Mouse (Mus musculus) megakaryocyte, adult 5-6 weeks (primary cell): ENCODE results near the gene Ivns1abp. TPM values are rescaled to one million over a fixed set of nuclear protein-coding genes. Genes with fewer than 3 reads are reported as not detected.
A peak's percentile ranks its signal among the peaks of the same experiment; 100 is the strongest.
"Not testable (repeated sequence)": the region's sequence is repeated elsewhere in the genome, so short reads cannot be mapped to it uniquely, and the experiment has no call there.

Source experiments
- ATAC-seq: 2 replicates; pipeline ENCODE4 v1.8.0; 2016; ENCODE audit warnings: mild to moderate bottlenecking, inconsistent platforms; ENCODE audit not compliant: poor library complexity, severe bottlenecking
- total RNA-seq, 2 experiments: library from RNA; stranded (forward) in 1 of 2; stranded (reverse) in 1 of 2; fragments of 153-499, 151-499 nt in 1 of 2; fragments of 221-1000, 200-1000 nt in 1 of 2; gene quantifications; 2 replicates each; pipeline versions ENCODE4 v1.2.3 to v1.2.4; 2015 to 2017

Gene Ivns1abp
- total RNA-seq (2015): 108 and 109 TPM in 2 replicates
- total RNA-seq (2017): 133 and 136 TPM in 2 replicates

GRCm38 (mm10) chr1:151344283-151345108, at the start of gene Ivns1abp:
Ivns1abp (plus strand) TSS chr1:151344477.
- ATAC-seq: peak; percentile 75

DNA sequence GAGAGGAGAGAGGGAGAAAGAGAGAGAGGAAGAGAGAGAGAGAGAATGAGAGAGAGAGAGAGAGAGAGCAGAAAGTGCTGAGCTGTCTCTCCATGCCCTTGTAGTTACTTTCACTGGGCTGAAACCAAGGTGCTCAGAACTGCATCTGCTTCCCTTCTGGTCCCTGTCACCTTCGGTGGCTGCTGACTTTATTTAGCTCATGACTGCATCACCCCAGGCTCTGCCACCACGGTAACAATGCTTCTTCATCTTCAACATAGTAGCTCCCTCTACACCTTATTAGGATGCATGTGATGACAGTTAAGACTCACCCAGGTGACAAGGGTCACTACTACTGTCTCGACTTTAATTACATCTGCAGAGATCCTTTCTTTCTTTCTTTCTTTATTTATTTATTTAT, 48.8 kb upstream of the Ivns1abp start:
- no peak for ATAC-seq

- ATAC-seq: no peak
These were observed 47.7 kb upstream of the Ivns1abp start for GRCm38 (mm10) chr1:151296621-151297020.

DNA sequence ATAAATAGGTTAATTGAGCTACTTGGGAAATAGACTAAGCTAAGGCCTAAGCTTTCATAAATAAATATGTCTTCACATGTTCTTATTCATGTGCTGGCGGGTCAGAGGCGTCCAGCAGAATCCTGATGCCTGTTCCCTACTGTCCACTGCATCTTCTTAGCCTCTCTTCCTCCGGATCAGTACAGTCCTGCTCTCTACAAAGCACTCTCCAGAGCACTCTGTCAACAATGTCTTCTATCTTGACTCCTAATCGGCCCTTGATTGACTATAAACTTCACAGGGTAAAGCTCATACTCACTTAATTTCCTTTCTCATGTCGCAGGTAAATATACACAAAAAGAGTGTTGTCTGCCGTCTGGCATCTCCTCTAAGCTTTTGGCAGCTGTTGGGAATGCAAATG, 47.3 kb upstream of the Ivns1abp start:
- no peak for ATAC-seq

- ATAC-seq: no peak
These were observed 46.7 kb upstream of the Ivns1abp start for GRCm38 (mm10) chr1:151297596-151297995.

DNA sequence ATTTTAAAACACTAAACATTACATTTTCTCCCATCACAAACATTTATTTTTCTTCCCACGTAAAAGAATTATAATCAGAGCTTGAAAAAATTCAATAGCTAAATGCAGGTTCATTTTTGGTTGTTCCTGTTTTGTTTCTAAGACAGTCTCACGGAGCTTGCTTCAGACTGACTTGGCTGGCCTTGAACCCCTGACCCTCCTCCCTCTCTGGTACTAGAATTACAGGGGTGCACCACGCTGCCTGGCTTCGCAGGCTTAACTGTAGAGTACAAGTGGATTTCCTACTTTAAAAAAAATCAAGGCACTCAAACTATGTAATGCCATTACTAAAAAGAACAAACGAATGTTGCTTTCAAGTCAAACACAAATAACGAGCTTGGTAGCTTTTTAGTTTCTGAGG, 42.8 kb upstream of the Ivns1abp start:
- no peak for ATAC-seq

DNA sequence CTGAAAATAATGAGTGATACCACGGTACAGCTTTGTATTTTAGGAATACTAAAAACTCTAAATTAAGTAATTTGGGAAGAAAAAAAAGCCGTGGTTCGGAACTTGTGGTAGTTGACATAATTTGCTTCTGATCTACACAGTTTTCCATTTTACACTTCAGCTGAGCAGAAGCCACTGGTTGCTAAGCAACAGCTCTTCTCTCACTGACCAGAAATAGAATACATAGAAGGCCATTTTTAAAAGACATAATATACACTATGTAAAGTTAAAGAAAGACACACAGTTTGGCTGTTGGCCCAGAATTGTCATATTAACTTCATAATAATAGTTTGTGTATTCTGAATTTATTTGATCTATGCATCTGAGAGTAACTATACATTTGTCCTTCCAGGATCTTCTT, 42.4 kb upstream of the Ivns1abp start:
- ATAC-seq: no peak

GRCm38 (mm10) chr1:151303265-151303664, 41.0 kb upstream of the Ivns1abp start:
- ATAC-seq: no peak

DNA sequence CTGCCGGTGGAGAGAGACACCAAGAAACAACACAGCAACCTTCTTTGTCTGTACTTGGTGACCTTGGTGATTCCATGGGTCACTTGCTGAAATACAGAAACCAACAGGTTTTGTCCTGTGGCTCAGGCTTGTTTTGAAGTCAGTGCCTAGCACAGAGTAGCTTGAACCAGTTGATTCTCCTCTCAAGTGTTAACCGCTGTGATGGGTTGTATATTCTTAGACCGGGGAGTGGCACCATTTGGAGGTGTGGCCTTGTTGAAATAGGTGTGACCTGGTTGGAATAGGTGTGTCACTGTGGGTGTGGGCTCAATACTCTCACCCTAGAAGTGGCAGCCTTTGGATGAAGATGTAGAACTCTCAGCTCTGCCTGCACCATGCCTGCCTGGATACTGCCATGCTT, 39.3 kb upstream of the Ivns1abp start:
- ATAC-seq: not testable (repeated sequence)

GRCm38 (mm10) chr1:151307059-151307458, 37.2 kb upstream of the Ivns1abp start:
- 0 out of 2 replicates have a peak, but pooled peaks have one; percentile 40 for ATAC-seq

DNA sequence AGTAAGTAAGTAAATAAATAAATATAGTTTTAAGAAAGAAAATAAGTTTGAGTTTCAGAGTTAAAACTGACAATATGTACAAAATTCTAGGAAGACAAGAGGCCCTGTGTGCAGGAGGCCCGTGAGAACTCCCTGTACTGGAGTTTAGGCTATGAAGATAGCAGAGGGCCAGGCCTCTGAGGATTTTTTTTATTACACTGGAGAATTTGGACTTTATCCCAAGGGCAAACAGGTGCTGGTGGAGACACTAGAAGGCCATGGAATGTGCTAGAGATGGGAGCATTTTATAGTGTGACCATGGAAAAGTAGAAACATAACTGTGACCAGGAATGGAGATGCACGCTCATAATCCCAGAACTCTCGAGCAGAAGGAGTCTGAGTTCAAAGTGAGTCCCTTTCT, 36.5 kb upstream of the Ivns1abp start:
- ATAC-seq: no peak

DNA sequence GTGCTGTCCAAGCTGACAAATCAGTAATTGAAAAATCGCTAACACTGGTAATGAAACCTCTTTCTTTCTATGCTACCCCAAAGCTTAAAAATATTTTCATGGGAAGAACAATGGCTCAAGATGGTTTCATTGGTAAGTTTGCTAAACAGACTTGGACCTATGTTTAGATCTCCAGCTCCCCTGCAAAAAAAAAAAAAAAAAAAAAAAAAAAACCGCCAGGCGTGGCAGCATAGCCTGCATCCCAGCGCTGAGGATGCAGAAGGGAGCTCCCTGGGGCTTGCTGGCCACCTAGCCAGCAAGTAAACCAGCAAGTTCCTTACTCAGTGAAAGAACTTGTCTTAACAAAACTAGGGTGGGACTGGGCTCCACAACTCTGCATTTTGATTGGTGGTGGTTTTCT, 35.8 kb upstream of the Ivns1abp start:
- no peak for ATAC-seq

GRCm38 (mm10) chr1:151310511-151310910, 33.8 kb upstream of the Ivns1abp start:
- no peak for ATAC-seq

- ATAC-seq: no peak
These were observed 32.9 kb upstream of the Ivns1abp start for GRCm38 (mm10) chr1:151311379-151311778.

DNA sequence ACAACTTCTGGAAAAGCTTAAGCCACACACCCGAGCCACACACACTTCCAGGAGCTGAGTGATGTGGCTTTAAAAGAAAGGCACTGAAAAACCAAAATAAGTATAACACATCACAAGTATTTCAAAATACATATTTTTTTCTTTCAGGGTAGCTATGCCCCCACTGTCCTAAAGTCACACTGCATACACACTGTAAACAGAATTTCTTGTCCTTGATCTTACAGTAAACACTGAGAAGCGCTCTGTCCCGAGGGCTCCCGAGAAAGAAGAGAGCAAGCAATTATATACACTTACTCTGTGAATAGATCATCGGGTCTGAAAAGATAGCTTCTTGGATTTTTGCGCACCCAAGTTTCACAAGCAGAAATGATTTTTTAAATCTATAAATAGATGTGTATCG, 25.0 kb upstream of the Ivns1abp start:
- ATAC-seq: no peak

DNA sequence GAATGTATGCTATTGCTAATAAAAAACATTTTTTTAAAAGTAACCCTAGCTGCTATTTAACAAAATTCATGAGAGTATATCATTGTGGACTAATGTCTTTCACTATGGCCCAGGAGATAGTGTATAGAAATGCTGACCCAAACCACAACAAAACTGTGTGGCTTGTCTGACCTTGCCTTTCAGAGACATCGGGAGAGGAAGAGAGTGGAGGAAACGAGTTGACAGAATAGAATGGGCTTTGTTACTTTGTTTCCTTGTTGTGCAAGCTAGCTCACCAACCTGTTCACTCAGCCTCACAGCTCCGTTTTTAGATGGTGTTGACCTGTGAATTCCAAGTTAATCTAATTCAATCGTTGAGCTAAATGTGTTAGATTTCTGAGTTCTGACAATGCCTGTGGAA, 23.9 kb upstream of the Ivns1abp start:
- ATAC-seq: no peak

- no peak for ATAC-seq
These were observed 18.9 kb upstream of the Ivns1abp start for GRCm38 (mm10) chr1:151325328-151325727.

GRCm38 (mm10) chr1:151328341-151329097, 15.8 kb upstream of the Ivns1abp start:
- ATAC-seq: no peak

- no peak for ATAC-seq
These were observed 14.7 kb upstream of the Ivns1abp start for GRCm38 (mm10) chr1:151329601-151330000.

DNA sequence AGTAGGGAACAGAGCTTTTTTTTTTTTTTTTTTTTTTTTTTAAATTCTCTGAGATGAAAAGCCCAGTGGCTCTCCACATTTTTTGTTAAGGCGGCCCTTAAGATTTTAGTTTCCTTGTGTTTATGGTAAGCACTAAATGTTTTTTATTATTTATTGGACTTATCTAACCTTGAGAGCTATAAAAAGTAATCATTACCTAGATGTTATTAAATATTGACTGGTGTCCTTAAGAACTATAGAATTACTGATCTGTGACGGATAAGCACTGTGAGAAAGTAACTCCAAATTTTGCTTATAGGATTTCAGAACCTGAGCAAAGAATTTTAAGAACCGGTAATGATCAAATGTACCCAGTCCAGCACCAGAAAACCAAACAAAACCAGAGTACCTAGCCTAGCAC, 11.5 kb upstream of the Ivns1abp start:
- no peak for ATAC-seq

DNA sequence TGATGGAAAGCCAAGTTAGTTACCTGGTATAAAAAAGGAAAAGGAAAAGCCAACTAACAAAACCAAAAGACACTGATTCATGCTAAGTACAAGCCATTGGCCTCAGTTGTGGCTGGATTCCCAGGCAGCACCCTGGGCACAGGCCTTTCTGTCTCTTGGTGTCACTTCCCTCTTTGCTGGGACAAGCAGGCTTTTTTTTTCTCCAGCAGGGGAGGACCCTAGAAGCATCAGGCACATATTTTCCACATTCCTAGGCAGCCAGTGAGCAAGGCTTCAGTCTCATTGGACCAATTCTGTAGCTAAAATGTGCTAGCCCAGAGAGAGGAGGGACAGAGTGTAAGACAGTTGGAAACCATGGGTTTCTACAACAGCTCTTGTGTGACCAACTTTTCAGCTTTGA, 6.0 kb upstream of the Ivns1abp start:
- peak; percentile 75 for ATAC-seq

GRCm38 (mm10) chr1:151338941-151339340, 5.3 kb upstream of the Ivns1abp start:
- ATAC-seq: peak; percentile 11
